Comparison of ENCODE assay signal across 29 mouse cellular contexts in genomic region chr17:32923681-32924080, GRCm38 (mm10). TPM values are rescaled to one million over a fixed set of nuclear protein-coding genes. Genes with fewer than 3 reads are reported as not detected.
"Had no signal": no experiment of that assay in that cellular context is flagged by ENCODE, and none has a peak within 500 bp of the region (broad histone marks: within the 10 kb centered on the region; RNA-seq: fewer than 3 reads in every experiment).

No protein-coding gene starts in this region.

- H3K27me3 ChIP-seq: limb, embryonic 15.5 days had no signal

- ATAC-seq: intestine, embryonic 16.5 days had no signal

- H3K9ac ChIP-seq: heart, embryonic 15.5 days; limb, embryonic 15.5 days; liver, embryonic 14.5 days had no signal

- H3K27ac ChIP-seq: heart, embryonic 13.5 days; heart, embryonic 15.5 days; hindbrain, postnatal 0 days; limb, embryonic 13.5 days; limb, embryonic 15.5 days; liver, embryonic 12.5 days; liver, embryonic 14.5 days had no signal

- H3K36me3 ChIP-seq: heart, embryonic 13.5 days; heart, embryonic 15.5 days; hindbrain, embryonic 13.5 days; hindbrain, embryonic 15.5 days; limb, embryonic 13.5 days; limb, embryonic 15.5 days; liver, embryonic 12.5 days had no signal

- H3K9me3 ChIP-seq: heart, embryonic 15.5 days; limb, embryonic 15.5 days; liver, embryonic 12.5 days had no signal

- DNase-seq: gastrocnemius, postnatal 14 days; gastrocnemius, postnatal 36 days; heart, adult 11 months; heart, adult 2 months; heart, postnatal 14 days; heart, postnatal 36 days; kidney, adult 11 months; kidney, adult 2 months; kidney, postnatal 10 days; kidney, postnatal 25 days; kidney, postnatal 4 days; left cerebral cortex, postnatal 4 days had no signal

RNA-seq across cellular contexts. Expression of gene Cyp4f14, which starts 6.5 kb away (rescaled TPM):
- total RNA-seq: heart, postnatal 14 days; heart, postnatal 36 days; hematopoietic stem cell, adult 5-6 weeks had no signal
- polyA plus RNA-seq: heart, embryonic 11.5 days; heart, embryonic 13.5 days; heart, embryonic 15.5 days; heart, postnatal 0 days; hindbrain, embryonic 11.5 days; hindbrain, embryonic 13.5 days; hindbrain, embryonic 15.5 days; kidney, embryonic 14.5 days; kidney, embryonic 16.5 days; limb, embryonic 11.5 days; limb, embryonic 13.5 days; limb, embryonic 15.5 days; liver, embryonic 12.5 days; liver, embryonic 14.5 days had no signal
